Mouse (Mus musculus) megakaryocyte-erythroid progenitor cell, adult 5 weeks (primary cell): ENCODE measurements around the gene Csrnp1. TPM values are rescaled to one million over a fixed set of nuclear protein-coding genes. Genes with fewer than 3 reads are reported as not detected.

Experiments
- polyA plus RNA-seq: library from polyadenylated mRNA; stranded (reverse); fragments of >175 nt; gene quantifications from 2 replicates; pipeline ENCODE4 v1.2.3, GENCODE M21; 2012

The Csrnp1 gene
- polyA plus RNA-seq: 286 and 324 TPM in 2 replicates

DNA sequence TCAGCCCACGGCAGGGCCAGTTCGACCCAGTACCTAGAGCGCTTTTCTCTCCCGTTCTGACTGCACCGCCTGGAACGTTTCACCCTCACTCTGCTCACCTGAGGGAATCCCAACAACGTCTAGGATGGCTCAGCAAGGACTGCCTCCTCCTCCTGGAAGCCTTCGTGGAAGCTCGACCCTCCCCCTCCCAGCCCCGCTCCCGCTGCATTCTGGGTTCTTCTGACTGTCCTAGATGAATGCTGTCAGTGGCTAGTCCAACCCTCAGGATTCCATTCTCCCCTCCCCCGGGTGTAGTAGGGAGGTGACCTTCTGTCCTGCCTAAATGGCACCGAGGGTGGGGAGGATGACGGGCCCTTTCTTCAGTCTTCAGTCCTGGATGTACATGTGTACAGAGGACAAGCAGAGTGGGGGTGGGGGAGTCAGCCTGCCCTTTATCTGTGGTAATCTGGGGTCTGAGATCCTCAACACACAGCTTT lies at the start of gene Csrnp1:
TSS of gene Csrnp1 (minus strand) at position 123 of the 476 bp plus-strand sequence.

DNA sequence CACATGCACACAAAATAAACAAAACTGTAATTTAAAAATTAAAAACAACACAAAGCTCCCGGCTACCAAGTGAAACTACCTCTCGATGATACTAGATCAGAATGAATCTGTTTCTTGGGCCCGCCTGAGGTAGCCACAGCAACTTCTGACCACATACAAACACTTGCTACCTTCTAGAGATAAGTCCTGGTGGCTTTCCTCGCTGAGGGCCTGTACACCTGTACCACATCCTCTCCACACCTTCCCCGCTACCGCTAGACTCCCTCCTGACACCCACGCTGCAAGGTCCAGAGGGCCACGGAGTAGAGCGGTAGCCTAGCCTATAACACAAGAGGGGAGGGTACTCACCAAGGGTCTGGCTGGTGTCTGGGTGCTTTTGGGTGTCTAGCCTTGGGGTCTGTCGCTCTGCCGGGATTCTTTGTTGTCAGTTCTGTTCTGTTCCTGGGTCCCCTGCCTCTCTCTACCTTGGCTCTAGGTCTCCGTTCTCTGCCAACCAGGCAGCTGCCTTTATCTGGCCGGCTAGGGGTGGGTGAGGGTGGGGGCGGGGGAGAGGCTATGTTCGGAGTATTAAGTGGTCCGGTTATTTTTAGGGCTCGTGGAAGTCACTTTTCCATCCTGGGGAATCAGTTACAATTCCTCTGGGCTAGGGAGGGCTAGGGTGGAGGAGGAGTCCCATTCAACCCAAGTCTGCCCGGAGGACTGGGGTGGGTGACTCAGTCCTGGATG lies 38.8 kb upstream of the Csrnp1 start, which contains the start of gene Xirp1:
TSS of gene Xirp1 (minus strand) at position 513 of the 726 bp plus-strand sequence.

DNA sequence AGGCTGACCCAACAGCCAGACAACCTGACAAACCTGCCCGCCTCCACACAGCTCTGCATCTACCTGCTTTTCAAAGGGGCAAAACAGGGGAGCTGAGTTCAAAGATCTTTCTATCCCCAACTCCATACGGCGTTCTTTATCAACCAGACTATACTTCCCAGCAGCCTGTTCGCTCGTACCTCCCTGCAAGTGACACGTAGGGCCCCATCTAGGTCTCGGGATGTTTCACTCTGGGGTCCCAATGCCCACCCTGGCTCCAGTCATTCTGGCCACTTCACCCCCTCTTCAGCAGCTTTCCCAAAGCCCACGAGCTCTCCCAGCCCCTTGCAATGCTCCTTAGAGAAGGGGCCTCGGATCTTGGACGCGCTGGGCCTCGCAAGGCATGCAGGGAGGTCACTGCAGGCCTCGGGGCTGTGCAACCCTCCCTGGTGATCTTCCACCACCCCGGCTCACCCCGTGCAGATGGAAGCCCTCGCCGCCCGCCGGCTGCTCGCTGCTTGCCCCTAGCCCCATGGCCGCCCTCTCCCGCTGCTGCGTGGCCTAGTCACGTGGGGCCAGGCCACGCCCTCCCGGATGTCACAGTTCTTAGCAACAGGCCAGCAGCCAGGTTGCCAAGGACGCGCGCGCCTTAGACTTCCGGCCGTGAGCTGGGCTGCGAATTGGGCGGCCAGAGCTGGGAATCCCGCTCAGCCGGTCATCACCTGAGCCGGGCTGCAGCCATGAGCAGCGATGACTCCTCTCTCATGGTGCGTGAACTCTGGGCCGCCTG lies 47.3 kb downstream of the Csrnp1 start, which contains the start of the genes Gorasp1 and Ttc21a:
TSS of gene Gorasp1 (minus strand) at position 561 of the 769 bp plus-strand sequence.
TSS of gene Ttc21a (plus strand) at position 602 of the 769 bp plus-strand sequence.

Other genes starting within 250 kb of the Csrnp1 start
- gene Scn11a, start 159.2 kb downstream of the Csrnp1 start, polyA plus RNA-seq: not detected in 2 replicates
- gene Wdr48, start 89.8 kb downstream of the Csrnp1 start, polyA plus RNA-seq: 16.2 and 17.0 TPM in 2 replicates
- 19.8 and 27.4 TPM in 2 replicates for gene Gorasp1, start 47.1 kb downstream of the Csrnp1 start, polyA plus RNA-seq
- 2.6 and 3.3 TPM in 2 replicates for gene Ttc21a, start 47.1 kb downstream of the Csrnp1 start, polyA plus RNA-seq
- gene Xirp1, start 38.9 kb upstream of the Csrnp1 start, polyA plus RNA-seq: not detected in 2 replicates
- gene Cx3cr1, start 85.2 kb upstream of the Csrnp1 start, polyA plus RNA-seq: 0.60 and 1.2 TPM in 2 replicates
- not detected in 2 replicates for gene Ccr8, start 107.5 kb upstream of the Csrnp1 start, polyA plus RNA-seq
- gene Slc25a38, start 125.7 kb upstream of the Csrnp1 start, polyA plus RNA-seq: 44.5 and 58.9 TPM in 2 replicates
- 9,060 and 9,210 TPM in 2 replicates for gene Rpsa, start 143.0 kb upstream of the Csrnp1 start, polyA plus RNA-seq
- not detected in 2 replicates for gene Mobp, start 165.0 kb upstream of the Csrnp1 start, polyA plus RNA-seq